Mouse (Mus musculus): ENCODE data around the gene Papola.

Gene Papola

GRCm38 (mm10) chr12:105784196-105784999 lies at the start of gene Papola:
Papola (plus strand) TSS chr12:105784694.
- DNase-seq: peak; percentile 87

GRCm38 (mm10) chr12:105735226-105735888 lies 49.1 kb upstream of the Papola start:
- no peak for DNase-seq

GRCm38 (mm10) chr12:105735889-105736251 lies 48.6 kb upstream of the Papola start:
- DNase-seq: no peak

- no peak for DNase-seq
Measured at GRCm38 (mm10) chr12:105738316-105739096, 46.0 kb upstream of the Papola start.

GRCm38 (mm10) chr12:105739656-105740055 lies 44.8 kb upstream of the Papola start:
- no peak for DNase-seq

- no peak for DNase-seq
Measured at GRCm38 (mm10) chr12:105748114-105748513, 36.4 kb upstream of the Papola start.

- DNase-seq: no peak
Measured at GRCm38 (mm10) chr12:105753813-105754212, 30.7 kb upstream of the Papola start.

GRCm38 (mm10) chr12:105757816-105758497 lies 26.5 kb upstream of the Papola start:
- DNase-seq: no peak

- DNase-seq: no peak
Measured at GRCm38 (mm10) chr12:105758911-105759310, 25.6 kb upstream of the Papola start.

- no peak for DNase-seq
Measured at GRCm38 (mm10) chr12:105759849-105760478, 24.5 kb upstream of the Papola start.

- DNase-seq: no peak
Measured at GRCm38 (mm10) chr12:105761171-105761570, 23.3 kb upstream of the Papola start.

- no peak for DNase-seq
Measured at GRCm38 (mm10) chr12:105761629-105762028, 22.9 kb upstream of the Papola start.

- DNase-seq: no peak
Measured at GRCm38 (mm10) chr12:105769700-105770099, 14.8 kb upstream of the Papola start.

- no peak for DNase-seq
Measured at GRCm38 (mm10) chr12:105774871-105775270, 9.6 kb upstream of the Papola start.

- DNase-seq: no peak
Measured at GRCm38 (mm10) chr12:105777651-105778050, 6.8 kb upstream of the Papola start.

- no peak for DNase-seq
Measured at GRCm38 (mm10) chr12:105785000-105785774, 693 bp downstream of the Papola start.

GRCm38 (mm10) chr12:105786113-105786512 lies 1.6 kb downstream of the Papola start:
- DNase-seq: no peak

- no peak for DNase-seq
Measured at GRCm38 (mm10) chr12:105787626-105788025, 3.1 kb downstream of the Papola start.

- DNase-seq: no peak
Measured at GRCm38 (mm10) chr12:105789885-105790284, 5.4 kb downstream of the Papola start.

GRCm38 (mm10) chr12:105794896-105795295 lies 10.4 kb downstream of the Papola start:
- no peak for DNase-seq

- DNase-seq: no peak
Measured at GRCm38 (mm10) chr12:105798001-105798400, 13.5 kb downstream of the Papola start.

- no peak for DNase-seq
Measured at GRCm38 (mm10) chr12:105805790-105806189, 21.3 kb downstream of the Papola start.
